14 mouse cellular contexts compared by ENCODE assay signal in genomic region chr4:139589351-139590027, GRCm38 (mm10). TPM values are rescaled to one million over a fixed set of nuclear protein-coding genes. Genes with fewer than 3 reads are reported as not detected.
DNase-seq lines count a peak whose midpoint lies in the region; ATAC-seq lines count a peak whose summit lies in the region.
"Had no signal": no experiment of that assay in that cellular context is flagged by ENCODE, and none has a peak within 500 bp of the region (broad histone marks: within the 10 kb centered on the region; RNA-seq: fewer than 3 reads in every experiment).

No protein-coding gene starts in this region.

- H3K4me1 ChIP-seq in kidney, embryonic 15.5 days: peaks cover 72% of the 10 kb centered on the region
- H3K4me1 ChIP-seq in hindbrain, embryonic 12.5 days: peaks cover 36% of the 10 kb centered on the region
- H3K4me1 ChIP-seq in midbrain, embryonic 15.5 days: peaks cover 13% of the 10 kb centered on the region; the same call in 1 of the 2 replicates

- H3K9me3 ChIP-seq in kidney, embryonic 15.5 days (replicated peaks): no peaks in the 10 kb centered on the region
- no peaks in the 10 kb centered on the region for H3K9me3 ChIP-seq in hindbrain, embryonic 12.5 days (replicated peaks)
- no peaks in the 10 kb centered on the region for H3K9me3 ChIP-seq in midbrain, embryonic 15.5 days
- H3K9me3 ChIP-seq: G1E had no signal

- no peaks in the 10 kb centered on the region for H3K36me3 ChIP-seq in kidney, embryonic 15.5 days
- no peaks in the 10 kb centered on the region for H3K36me3 ChIP-seq in hindbrain, embryonic 12.5 days
- H3K36me3 ChIP-seq in midbrain, embryonic 15.5 days (replicated peaks): no peaks in the 10 kb centered on the region
- H3K36me3 ChIP-seq: G1E had no signal

- H3K9ac ChIP-seq in kidney, embryonic 15.5 days: no peak overlapping the region
- no peak overlapping the region for H3K9ac ChIP-seq in hindbrain, embryonic 12.5 days
- H3K9ac ChIP-seq in midbrain, embryonic 15.5 days: no peak overlapping the region

- no peak overlapping the region for H3K4me2 ChIP-seq in kidney, embryonic 15.5 days
- no peak overlapping the region for H3K4me2 ChIP-seq in hindbrain, embryonic 12.5 days (replicated peaks)
- H3K4me2 ChIP-seq in midbrain, embryonic 15.5 days: no peak overlapping the region

- H3K27ac ChIP-seq in kidney, embryonic 15.5 days: peak overlapping the region; percentile 41; the same call in 1 of the 2 replicates
- peak overlapping the region; percentile 55; the same call in 1 of the 2 replicates for H3K27ac ChIP-seq in hindbrain, embryonic 12.5 days
- H3K27ac ChIP-seq in midbrain, embryonic 15.5 days: 0 out of 2 replicates have a peak overlapping the region, but pooled peaks have one; percentile 8
- H3K27ac ChIP-seq: layer of hippocampus, adult 2 months had no signal

- H3K4me3 ChIP-seq in kidney, embryonic 15.5 days (replicated peaks): no peak overlapping the region
- no peak overlapping the region for H3K4me3 ChIP-seq in hindbrain, embryonic 12.5 days
- H3K4me3 ChIP-seq in midbrain, embryonic 15.5 days: no peak overlapping the region
- H3K4me3 ChIP-seq: layer of hippocampus, adult 2 months had no signal

- no peak for ATAC-seq in kidney, embryonic 15.5 days (replicated peaks; ENCODE audit: low FRiP score)
- ATAC-seq in hindbrain, embryonic 12.5 days (ENCODE audit: low FRiP score): no peak
- no peak for ATAC-seq in midbrain, embryonic 15.5 days (replicated peaks)
- ATAC-seq: intestine, embryonic 16.5 days had no signal

- no peaks in the 10 kb centered on the region for H3K27me3 ChIP-seq in kidney, embryonic 15.5 days
- H3K27me3 ChIP-seq in hindbrain, embryonic 12.5 days: no peaks in the 10 kb centered on the region
- no peaks in the 10 kb centered on the region for H3K27me3 ChIP-seq in midbrain, embryonic 15.5 days (replicated peaks)

- DNase-seq in cerebellum, postnatal 10 days: peak; percentile 68 to 77
- DNase-seq in cerebellum, adult 9-10 months: no peak
- no peak for DNase-seq in kidney, adult 9 months
- DNase-seq in right cerebral cortex, postnatal 14 days: no peak
- no peak for DNase-seq in right cerebral cortex, postnatal 10 days (ENCODE audit: low spot score in 2 of 2)
- DNase-seq: gastrocnemius, postnatal 14 days; lung, adult 2 months had no signal

- 57% methylated on average over 5 of the region's 5 CpGs for WGBS in kidney, embryonic 15.5 days
- WGBS in hindbrain, embryonic 12.5 days: 52% methylated on average over 5 of the region's 5 CpGs
- 49% methylated on average over 5 of the region's 5 CpGs for WGBS in midbrain, embryonic 15.5 days

RNA-seq across cellular contexts. Expression of gene Gm21969, which starts 13.5 kb away (rescaled TPM):
- polyA plus RNA-seq in kidney, embryonic 15.5 days (2015; fragmentation: Nextera tagmentation; extraction: Ambion mirVana): not detected in 2 replicates
- not detected in 2 replicates for polyA plus RNA-seq in hindbrain, embryonic 12.5 days (2016; fragmentation: Nextera tagmentation; extraction: Ambion mirVana)
- polyA plus RNA-seq in midbrain, embryonic 15.5 days (2015; fragmentation: Nextera tagmentation; extraction: Ambion mirVana): not detected in 2 replicates
- polyA plus RNA-seq: heart, embryonic 16.5 days; intestine, embryonic 16.5 days; lung, adult 2 months had no signal

RNA-seq across cellular contexts. Expression of gene Aldh4a1, which starts 33.2 kb away (rescaled TPM):
- polyA plus RNA-seq in kidney, embryonic 15.5 days (2015; fragmentation: Nextera tagmentation; extraction: Ambion mirVana): 80.5 and 85.0 TPM in 2 replicates
- 20.6 and 21.4 TPM in 2 replicates for polyA plus RNA-seq in hindbrain, embryonic 12.5 days (2016; fragmentation: Nextera tagmentation; extraction: Ambion mirVana)
- polyA plus RNA-seq in midbrain, embryonic 15.5 days (2015; fragmentation: Nextera tagmentation; extraction: Ambion mirVana): 27.1 and 32.0 TPM in 2 replicates

RNA-seq across cellular contexts. Expression of gene Iffo2, which starts 59.1 kb away (rescaled TPM):
- 4.3 and 4.8 TPM in 2 replicates for polyA plus RNA-seq in kidney, embryonic 15.5 days (2015; fragmentation: Nextera tagmentation; extraction: Ambion mirVana)
- 5.7 and 5.8 TPM in 2 replicates for polyA plus RNA-seq in hindbrain, embryonic 12.5 days (2016; fragmentation: Nextera tagmentation; extraction: Ambion mirVana)
- 4.1 and 4.3 TPM in 2 replicates for polyA plus RNA-seq in midbrain, embryonic 15.5 days (2015; fragmentation: Nextera tagmentation; extraction: Ambion mirVana)

Comparison
In these comparisons a context has a peak if more than half of its experiments do, and no peak if none do; other contexts are left out.
1. DNase-seq: peak in cerebellum, postnatal 10 days (2 of 2); none in cerebellum, adult 9-10 months (single experiment), kidney, adult 9 months (single experiment), right cerebral cortex, postnatal 14 days (single experiment) and right cerebral cortex, postnatal 10 days (0 of 2).
2. Peak in every context shown above with its lines, with median percentiles within 50 percentile points of each other: H3K27ac ChIP-seq.